Mouse (Mus musculus) retina, embryonic 14.5 days (tissue): Measurements from ENCODE around the gene Rtl6.
A peak's percentile ranks its signal among the peaks of the same experiment; 100 is the strongest.

Experiments used
- DNase-seq: peaks from one replicate; pipeline ENCODE4 v3.0.0-alpha.2; 2015; ENCODE audit warnings: low spot score

Rtl6 gene

DNA sequence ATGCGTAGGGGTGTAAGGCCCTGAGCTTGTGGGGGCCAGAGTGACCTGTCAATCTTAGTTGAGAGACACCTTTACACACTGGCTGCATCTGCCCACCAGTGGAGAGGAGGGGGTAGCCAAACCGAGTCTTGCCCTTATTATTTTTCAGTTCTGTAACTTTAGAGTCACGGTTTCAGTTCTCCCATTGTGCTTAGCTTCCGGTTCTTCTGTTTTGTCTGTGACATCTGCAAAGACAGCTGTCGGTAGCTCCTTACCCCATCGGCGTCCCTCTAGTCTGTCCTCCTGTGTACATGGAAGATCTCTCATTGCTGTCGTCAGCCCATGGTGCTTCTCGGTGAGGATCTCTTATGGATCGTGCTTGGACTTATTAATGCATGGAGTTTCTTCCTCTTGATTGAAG is 20.5 kb downstream of the Rtl6 start:
- no peak for DNase-seq

DNA sequence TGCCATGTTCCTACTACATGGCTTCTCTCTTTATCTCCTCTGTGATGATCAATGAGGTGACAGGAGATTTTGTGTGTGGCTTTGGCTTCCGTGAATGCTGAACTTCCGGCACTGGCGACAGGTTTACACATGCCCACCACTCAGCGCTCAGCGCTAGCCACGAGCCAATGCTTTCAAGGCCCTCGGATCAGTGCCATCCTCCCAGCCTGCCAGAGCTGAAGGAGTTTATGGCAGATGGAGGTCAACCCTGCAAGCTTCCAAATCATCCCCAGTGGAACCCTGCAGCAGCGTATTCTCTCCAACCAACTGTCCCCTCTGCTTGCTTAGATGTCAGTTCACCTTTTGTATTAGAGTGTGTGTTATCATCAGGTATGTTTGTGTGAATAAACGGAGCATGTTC is 21.0 kb downstream of the Rtl6 start:
- DNase-seq = no peak

DNA sequence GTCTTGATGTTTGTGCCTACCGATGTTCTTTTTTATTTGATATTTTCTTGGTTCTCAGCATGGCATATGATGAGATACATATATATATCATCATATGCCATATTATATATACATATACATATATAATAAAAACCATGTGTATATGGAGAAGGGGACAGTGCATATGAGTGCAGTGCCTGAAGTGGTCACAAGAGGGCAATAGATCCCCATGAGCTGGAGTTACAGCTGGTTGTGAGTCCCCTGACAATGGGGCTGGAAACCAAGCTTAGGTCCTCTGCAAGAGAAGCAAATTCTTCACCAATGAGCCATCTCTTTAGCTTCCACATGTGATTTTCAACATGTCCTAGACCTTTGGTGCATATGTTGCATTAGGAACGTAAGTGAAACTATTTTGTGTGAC is 21.7 kb downstream of the Rtl6 start:
- no peak for DNase-seq

DNA sequence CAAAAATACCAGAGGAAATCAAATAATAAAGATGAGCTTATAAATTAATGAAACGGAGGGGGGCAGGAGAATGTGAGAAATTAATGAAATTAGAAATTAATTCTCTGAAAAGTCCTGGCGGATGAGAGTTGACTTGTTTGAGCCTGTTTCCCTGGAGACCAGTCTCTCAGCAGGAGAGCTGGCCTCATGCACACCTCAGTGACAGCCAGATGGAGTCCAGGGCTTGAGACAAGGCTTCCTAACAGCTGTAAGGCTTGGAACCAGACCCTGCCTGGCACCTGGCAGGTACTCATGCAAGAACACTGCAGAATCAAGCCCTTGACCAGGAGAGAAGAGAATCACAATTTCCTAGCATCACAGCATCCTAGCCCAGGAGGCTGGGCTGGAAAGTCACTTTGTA is 25.4 kb downstream of the Rtl6 start:
- DNase-seq = peak; percentile 60

DNA sequence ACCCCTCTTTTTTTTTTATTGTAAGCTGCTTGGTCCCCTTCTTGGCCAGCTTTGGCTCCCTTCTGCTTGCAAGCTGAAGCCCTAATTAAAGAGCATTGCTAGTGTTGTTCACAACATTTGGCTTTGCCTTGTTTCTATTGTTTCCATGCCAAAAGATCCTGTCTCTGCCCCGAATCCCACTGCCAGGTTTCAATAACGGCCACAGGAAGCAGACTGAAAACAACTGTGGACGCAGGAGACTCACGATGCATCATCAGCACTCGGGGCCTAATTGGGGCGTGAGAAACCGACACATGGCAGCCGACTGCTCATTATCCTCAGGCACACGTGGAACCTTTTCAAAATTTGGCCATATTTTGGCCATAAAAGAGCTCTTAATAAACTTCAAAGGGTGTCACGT is 26.1 kb downstream of the Rtl6 start:
- DNase-seq = peak; percentile 71

DNA sequence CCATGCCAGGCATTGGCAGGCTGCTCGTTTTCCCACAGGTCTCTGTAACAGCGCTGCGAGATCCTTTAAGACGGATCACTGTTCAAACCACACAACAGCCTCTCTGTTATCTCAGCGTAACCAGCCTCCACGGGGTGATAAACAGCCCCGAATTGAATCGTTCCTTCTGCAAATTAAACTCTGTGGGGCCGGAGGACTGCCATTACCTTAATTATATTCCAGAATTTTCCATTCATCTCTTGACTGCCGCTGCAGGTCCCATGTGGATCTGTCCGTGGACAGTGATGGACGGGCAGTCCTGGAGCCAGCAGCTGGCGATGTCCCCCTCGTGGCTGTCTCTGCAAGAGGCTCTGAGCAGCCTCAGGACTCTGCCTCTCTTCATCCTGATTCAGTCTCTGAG is 30.7 kb downstream of the Rtl6 start:
- no peak for DNase-seq

DNA sequence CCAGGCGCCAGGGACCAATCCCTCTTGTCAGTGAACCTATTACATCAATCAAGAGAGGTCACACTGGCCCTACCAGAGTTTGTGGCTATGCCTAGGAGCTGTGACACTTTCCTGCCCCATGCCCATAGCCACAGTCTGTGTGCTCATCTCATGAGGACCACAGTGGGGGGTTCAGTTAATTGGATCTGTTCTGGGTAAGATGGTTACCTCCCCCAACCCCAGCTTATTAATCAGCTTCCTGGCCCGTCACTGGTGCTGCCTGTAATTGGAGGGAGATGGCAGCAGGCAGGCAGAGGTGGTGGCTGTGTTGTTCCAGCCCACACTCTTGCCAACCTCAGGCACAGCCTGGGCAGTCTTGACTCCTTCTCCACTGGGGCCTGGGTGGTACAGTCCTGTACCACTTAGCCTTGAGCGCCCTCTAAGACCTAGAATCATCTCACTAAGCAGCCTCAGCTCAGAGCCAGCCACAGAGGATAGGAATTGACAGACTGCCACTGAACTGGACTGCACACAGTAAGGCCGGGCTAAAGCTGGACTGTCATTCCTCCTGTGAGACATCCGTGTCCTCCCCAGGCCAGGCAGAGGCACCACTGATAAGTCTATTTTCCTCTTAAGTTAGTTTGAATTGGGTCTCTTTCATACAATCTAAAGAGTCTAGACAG is 32.3 kb downstream of the Rtl6 start:
- DNase-seq = peak; percentile 73

DNA sequence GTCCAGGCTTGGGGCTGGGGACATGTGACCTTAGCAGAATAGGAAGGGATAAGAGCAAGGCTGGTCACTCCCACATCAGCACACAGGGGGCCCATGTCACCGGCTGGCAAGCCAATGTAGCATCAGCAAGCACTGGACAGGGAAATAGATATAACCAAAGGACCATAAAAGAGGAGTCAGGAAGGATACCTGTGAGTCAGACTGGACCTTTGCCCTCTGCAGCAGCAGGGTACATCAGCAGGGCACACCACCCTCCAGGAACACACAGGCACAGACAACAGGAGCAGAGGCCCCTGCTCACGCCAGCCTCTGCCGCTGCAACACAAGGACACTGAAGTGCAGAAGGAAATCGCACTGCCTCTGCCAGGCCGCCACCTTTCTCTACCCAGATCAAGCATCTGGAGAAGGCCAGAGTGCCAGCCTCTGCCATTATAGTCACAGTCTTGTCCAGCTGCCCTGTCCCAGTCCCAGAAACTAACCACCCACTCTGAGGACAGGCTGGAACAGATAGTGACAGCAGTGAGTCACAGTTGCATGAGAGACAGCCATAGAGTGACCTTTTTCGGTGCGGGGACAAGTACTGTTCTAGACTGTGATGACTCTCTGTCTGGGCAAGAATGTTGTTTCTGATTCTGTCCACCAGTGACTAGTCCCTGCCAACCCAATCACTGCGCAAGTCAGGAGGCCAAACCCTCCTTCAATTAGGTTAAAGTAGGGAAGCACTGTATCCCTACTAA is 34.5 kb downstream of the Rtl6 start:
- DNase-seq = no peak

DNA sequence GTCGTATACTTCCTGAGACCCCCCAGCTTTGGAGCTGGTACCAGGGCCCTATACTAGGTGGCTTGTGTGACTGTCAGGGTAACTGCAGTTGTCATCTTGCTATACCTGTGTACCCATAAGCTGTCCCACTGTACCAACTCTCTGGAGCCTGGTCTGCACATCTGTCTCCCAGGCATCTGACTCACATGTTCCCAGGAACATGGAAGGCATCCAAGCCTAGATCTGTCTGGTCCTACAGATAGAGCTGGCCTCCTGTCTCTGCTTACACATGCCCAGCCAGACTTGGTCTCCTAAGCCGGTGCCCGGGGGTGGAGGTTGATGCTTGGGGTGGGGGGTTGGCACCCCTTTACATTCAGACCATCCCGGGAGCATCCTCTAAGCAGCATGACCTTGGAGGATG is 36.1 kb downstream of the Rtl6 start:
- no peak for DNase-seq

DNA sequence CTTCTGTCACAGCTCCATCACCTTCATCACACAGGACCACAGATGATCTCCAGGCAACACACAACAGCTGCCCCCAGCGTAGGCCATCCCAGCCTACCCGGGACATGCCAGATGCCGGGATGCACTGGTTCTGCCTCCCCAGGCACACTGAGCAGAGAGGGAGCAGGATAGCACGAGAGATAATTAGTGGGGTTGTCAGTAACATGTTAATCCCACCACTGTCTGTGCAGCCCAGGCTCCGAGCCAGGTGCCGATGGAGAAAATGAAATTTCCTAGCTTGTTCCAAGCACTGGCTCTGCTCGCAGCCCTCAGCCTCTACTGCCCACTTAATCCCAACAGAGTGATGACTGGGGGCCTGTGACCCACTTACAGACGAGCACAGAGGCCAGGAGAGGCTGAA is 39.1 kb downstream of the Rtl6 start:
- DNase-seq = peak; percentile 44

DNA sequence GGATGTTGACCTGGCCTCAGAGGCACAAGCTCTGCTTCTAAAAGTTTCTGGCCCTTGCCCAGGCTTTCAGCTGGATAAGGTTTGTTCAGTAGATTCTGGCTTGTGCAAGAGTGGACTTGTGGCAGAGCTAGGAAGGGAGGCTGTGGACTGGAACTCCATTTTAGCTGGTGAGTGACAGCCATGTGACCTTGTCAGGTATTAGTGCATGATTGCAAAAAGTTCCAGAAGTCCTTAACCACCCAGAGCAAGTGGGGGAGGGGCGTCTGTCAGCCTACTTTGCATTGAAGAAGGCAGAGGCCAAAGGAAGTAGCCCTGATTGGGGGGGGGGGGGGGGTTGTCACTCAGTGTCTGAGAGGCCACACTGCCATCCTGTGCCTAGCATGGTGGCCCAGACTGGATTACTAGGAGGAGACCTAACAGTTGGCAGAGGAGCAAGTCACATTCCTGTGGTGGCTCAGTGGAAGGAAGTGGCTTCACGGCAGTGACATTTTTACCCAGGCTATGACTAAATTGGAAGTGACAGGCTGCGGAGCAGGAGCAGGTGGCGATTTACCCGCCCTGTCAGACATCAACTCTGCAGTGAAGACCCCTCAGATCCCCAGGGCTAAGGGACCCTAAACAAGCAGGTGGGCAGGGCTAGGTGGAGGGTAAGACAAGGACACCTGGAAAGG is 44.9 kb downstream of the Rtl6 start:
- peak; percentile 45 for DNase-seq

DNA sequence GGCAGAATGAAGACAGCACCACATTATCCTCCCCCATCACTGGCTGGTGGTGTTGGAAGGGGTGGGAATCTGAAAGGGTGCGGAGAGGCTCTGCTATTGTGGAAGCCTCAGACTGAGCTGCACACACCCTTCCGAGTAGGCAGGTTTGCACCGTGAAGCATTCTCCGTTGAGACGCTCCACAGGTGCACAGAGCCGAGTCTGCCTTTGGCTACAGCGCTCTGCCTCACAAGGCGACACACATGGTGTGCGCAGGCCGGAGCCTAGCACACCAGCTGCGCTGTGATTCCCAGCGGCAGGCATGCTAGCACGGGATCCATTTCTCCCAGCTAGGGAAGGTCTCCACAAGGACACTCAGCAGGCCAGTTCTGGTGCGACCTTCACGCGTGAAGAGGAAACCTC is 47.6 kb downstream of the Rtl6 start:
- no peak for DNase-seq

DNA sequence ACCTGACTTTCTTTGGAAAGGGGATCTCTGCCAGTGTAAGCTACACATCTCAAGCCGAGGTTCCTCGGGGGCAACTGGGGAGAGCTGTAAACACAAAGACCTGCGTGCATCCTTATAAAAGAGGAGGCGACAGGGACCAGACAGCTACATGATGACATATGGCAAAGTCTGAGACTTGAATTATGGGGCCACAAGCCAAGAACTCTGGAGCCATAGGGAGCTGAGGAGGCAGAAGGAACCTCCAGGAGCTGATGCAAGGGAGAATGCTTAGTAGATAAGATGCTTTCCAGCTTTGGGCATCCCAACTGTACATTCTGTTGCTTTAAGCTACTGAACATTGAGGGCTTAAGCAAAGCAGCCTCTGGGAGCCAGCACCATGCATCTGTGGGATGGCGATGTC is 48.5 kb downstream of the Rtl6 start:
- DNase-seq = no peak

DNA sequence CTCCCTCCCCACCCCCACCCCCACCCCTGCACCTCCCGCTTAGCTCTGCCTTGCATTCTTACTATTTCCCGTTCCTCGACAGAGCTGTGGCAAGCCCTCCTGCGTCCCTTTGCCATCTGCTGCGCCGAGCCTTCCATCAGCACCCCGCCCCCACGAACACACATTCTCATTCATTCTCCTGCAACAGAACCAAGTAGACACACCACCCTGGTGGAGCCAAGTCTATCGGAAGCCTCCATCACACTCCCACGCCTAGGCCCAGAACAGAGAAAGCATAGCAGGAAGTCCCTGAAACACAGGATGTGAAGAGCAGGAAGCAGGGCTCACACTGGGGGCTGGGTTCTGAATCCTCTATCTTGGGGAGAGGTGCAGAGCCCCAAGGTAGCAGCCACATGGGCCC is 51.6 kb downstream of the Rtl6 start:
- DNase-seq = no peak

DNA sequence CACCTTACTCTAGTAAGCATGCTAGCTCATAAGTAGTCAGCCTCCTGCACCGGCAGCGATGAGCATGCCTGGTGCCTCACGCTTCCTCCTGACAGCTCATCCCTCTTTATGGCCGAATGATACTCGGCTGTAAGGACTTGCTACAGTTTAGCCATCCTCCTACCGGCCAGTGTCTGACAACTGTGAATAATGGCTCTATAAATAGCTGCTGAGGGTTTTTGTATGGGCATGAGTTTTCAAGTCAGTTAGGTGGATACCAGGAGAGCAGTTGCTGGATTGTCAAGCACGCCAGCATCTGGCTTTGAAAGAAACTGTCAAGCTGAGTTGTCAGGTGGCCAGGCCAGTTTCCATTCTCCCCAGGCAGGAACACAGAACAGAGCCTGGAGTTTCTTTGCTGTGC is 52.7 kb downstream of the Rtl6 start:
- DNase-seq = no peak
